Mouse (Mus musculus) cerebellum, adult 9-11 months (tissue): ENCODE results near the gene Olfr763.
"Not testable (repeated sequence)": the region's sequence is repeated elsewhere in the genome, so short reads cannot be mapped to it uniquely, and the experiment has no call there.

Experiments
- DNase-seq: peaks from one replicate; pipeline ENCODE4 v3.0.0; 2022

Gene Olfr763

GRCm38 (mm10) chr10:129010288-129010841 lies at the start of gene Olfr763:
TSS of gene Olfr763 (plus strand) at chr10:129010791.
- DNase-seq = no peak

DNA sequence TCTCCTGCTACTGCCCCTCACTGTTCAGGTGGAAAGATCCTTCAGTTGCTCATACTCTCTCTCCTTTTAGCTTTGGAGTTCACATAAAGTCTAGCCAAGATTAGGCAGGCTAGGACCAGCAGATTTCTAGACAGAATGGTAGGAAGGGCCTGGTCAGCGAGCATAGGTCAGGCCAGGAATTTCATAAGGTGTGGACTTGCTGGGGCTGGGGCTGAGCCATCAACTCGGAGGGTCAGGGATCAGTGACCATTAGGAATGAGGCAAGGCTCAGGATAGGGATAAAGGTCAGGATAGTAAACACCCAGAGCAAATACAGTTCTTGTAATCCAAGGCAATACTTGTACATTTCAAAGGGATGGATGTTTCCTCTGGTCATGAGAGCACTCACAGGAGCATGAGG lies 45.6 kb upstream of the Olfr763 start:
- DNase-seq = no peak

DNA sequence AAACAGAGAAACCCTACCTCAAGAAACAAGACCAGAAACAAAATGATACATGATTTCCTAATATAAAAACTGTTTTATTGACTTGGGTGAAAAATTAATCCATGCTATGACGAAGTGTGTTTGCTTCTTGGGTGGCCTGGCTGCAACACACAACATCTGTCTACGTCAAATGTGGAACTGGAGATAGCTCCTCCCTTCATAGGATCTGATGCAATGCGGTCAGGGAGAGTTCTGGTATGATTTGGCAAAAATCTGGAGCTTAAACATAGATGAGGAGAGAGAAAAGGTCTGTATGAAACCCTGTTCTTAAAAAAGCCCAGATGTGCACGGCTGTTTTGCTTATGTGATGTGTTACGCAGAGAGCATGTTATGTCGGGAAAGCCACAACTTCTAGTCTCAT lies 44.7 kb upstream of the Olfr763 start:
- DNase-seq = no peak

GRCm38 (mm10) chr10:128968341-128968749 lies 42.2 kb upstream of the Olfr763 start:
- no peak for DNase-seq

DNA sequence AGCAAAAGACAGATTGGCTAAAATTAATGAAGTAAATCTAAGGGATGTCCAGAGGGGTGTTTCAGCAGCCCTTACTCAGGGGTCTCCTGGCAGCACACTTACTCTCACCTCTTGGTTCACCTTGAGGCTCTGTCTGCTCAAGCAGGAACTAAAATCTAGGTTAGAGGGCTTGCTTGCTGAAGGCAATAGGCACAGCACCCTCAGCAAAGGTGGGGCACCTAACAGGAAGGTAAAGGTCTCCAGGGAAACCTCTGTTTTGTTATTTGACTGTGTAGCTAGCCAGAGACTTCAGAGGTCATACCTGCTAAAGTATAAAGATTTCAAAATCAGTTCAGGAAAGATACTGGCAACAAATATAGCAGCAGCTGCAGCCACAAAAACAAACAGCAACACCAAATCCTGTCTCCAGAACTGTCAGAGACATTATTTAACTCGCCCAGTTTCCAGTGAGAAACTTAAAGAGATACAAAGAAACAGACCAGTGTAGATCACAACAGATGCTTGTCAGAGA lies 39.8 kb upstream of the Olfr763 start:
- DNase-seq = no peak

- no peak for DNase-seq
These were observed 37.8 kb upstream of the Olfr763 start for GRCm38 (mm10) chr10:128972841-128973240.

GRCm38 (mm10) chr10:128976395-128976794 lies 34.2 kb upstream of the Olfr763 start:
- no peak for DNase-seq

DNA sequence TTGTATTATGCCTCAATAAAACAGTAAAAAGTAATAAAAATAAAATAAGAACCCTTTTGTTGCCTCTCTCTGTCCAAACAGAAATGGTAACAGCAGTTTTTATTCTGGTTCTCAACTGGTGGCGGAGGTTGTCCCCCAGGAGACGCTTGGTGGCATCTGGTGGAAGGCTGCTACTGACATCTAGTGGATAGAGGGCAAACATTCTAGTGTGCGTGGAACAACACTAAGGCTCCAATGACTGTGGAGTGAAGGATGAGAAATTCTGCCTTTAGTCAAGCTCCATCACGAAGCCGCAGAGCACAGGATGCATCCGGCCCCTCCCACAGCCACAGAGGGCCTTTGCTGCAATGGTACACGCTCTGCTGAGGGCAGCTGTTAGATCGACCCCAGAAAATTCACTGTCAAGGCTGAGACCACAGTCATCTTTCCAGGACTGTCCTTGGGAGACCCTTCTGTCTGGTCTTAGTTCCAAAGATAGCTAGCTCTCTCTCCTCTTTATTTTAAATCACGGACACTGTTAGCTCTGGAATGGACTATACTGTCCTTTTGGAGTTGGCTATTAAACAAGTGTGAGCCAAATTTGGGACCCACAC lies 33.0 kb upstream of the Olfr763 start:
- DNase-seq = peak; percentile 60

DNA sequence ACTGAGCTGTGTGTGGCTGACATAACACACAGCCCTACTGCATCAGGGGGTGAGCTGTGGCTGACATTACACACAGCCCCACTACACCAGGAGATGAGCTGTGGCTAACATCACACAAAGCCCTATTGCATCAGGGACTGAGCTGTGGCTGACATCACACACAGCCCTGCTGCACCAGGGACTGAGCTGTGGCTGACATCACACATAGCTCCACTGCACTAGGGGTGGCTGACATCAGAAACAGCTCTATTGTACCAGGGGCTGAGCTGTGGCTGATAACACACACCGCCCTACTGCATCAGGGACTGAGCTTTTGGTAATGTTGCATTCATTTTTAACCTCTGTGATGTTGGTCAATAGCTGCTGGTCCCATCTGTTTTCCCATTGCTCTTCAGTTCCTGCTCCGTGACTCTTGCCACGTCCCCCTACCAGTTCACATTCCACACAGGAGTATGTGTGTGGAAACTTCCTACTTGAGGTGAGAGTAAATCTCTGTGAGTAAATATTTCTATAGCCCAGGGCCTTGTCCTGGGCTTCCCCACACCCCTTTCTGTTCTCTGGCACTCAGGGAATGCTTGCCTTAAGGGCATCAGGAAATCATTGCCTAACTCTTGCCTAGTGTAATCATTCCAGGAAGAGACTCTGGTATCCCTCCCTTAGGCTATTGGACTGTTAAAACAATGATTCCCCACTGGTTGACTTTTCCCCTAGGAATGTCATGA lies 29.8 kb upstream of the Olfr763 start:
- no peak for DNase-seq

DNA sequence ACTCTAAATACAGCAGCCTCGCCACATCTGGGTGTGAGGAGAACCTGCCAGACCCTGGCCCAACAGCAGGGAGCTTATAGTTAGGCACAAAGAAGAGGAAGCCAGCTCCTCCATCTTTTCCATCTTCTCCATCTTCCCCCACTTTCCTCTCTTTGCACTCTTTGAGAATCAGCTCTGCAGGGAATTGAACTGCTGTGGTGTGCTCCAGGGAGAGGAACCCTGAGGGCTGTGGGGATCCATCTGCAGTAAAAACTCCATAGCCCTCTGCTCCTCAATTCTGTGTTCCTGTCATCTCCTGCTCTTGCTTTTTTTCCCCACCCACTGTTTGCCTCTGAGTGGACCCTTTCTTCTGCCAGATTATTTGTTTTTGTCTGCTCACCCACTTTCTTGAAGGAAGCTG lies 21.5 kb upstream of the Olfr763 start, which contains the start of gene Olfr9:
Olfr9 (plus strand) TSS at position 301 of the 400 bp plus-strand sequence.
- not testable (repeated sequence) for DNase-seq

DNA sequence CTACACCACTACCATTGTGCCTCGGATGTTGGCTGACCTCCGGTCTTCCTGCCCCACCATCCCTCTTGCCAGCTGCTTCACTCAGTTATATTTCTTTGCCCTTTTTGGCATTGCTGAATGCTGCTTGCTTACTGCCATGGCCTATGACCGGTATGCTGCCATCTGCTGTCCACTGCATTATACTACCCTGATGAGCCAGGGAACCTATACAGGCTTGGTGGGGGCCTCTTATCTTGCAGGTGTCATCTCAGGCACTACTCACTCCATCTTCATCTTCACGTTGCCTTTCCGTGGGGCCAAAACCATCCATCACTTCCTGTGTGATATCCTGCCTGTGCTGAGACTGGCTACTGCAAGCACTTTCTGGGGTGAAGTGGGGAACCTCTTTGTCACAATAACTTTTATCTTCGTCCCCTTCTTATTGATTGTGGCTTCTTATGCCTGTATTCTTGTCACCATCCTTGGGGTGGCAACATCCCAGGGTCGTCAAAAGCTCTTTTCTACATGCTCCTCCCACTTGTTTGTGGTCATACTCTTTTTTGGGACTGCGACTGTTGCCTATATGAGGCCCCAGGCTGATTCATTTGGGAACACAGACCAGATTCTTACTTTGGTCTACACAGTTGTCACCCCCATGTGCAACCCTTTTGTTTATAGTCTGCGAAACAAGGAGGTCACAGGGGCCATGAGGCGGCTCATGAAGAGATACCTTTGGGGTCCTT lies 20.3 kb upstream of the Olfr763 start:
- not testable (repeated sequence) for DNase-seq

- DNase-seq = no peak
These were observed 19.6 kb upstream of the Olfr763 start for GRCm38 (mm10) chr10:128990994-128991393.

DNA sequence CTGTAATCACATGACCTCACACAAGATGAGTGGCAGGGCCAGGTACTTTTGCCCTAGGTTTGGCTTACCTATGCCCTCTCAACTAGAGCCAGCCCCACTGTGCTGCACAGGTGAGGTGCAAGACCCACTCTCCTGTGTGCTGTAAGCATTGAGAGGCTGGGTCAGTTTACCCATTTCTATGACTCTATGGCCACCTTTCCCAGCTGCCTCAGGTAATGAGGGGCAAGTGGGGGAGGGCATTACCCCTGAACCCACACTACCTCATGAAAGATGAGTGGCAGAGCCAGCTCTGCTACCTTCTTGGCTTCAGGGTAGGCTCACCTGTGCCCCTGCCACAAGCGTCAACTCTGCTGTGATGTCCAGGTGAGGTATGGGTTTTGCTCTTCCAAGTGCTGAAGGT lies 14.8 kb upstream of the Olfr763 start:
- DNase-seq = no peak

DNA sequence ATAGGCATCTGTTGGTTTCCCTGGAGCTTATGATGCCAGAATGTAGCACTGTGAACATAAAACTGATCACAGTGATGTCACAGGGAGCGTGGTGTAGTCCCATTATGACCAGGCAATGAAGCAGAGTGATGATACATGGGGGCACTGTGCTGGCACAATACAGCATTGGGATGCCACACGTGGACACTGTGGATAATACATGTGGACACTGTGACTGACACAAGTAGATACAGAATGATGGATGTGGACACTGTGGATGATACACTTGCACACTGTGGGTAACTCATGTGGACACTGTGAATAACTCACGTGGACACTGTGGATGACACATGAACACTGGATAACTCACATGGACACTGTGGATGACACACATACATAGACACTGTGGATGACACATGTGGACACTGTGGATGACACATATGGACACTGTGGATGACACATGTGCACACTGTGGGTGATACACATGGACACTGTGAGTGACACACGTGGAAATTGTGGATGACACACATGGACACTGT lies 14.0 kb upstream of the Olfr763 start:
- no peak for DNase-seq

DNA sequence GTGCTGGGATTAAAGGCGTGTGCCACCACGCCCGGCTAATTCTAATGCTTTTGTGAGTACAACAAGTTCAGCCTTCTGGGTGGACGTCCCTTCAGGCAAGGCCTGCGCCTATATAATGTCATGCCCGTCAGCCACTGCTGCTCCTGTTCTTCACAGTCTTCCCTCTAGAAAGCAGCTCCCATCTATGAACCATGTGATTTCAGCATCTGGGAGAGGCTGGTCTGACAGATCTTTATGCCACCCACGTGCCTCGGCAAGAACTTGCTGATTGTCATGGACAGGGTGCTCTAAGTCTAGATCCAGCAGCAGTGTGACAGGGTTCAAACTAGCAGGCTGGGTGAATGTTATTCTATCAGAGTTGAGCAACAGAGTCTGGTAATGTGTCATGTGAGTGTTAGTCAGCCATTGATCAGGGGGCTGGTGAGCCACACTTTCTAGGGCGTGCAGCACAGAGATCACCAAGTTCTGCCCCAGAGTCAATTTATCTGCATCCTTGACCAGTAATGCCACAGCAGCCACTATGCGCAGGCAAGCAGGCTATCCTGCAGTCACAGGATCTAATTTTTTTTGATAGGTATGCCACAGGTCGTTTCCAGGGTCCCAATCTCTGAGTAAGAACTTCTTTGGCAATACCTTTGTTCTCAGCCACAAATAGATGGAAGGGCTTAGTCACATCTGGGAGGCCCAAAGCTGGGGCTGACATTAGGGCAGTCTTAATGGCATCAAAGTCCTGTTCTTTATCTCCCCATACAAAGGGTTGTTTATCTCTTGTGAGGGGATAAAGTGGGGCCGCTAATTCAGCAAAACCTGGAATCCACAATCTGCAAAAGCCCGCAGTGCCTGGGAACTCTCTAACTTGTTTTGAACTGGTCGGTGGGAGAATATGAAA lies 6.3 kb upstream of the Olfr763 start:
- DNase-seq = no peak

DNA sequence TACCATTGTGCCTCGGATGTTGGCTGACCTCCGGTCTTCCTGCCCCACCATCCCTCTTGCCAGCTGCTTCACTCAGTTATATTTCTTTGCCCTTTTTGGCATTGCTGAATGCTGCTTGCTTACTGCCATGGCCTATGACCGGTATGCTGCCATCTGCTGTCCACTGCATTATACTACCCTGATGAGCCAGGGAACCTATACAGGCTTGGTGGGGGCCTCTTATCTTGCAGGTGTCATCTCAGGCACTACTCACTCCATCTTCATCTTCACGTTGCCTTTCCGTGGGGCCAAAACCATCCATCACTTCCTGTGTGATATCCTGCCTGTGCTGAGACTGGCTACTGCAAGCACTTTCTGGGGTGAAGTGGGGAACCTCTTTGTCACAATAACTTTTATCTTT lies 920 bp downstream of the Olfr763 start:
- not testable (repeated sequence) for DNase-seq

- no peak for DNase-seq
These were observed 3.9 kb downstream of the Olfr763 start for GRCm38 (mm10) chr10:129014477-129014876.

DNA sequence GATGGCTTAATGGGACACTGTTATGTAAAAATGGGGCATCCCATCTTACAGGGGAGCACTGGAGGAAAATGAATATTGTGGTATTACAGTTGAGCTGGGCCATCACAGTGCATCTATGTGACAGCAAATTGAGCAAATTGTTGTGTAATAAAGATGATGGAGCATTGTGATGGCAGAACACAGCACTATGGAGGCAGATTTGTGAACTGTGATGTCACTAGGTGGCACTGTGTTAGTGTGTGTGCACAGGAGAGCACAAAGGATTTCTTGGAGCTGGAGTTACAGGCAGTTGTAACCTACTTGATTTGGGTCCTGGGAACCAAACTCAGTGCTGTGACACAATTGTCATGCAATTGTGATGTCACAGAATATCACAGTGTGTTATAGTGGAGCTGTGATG lies 12.7 kb downstream of the Olfr763 start:
- no peak for DNase-seq

DNA sequence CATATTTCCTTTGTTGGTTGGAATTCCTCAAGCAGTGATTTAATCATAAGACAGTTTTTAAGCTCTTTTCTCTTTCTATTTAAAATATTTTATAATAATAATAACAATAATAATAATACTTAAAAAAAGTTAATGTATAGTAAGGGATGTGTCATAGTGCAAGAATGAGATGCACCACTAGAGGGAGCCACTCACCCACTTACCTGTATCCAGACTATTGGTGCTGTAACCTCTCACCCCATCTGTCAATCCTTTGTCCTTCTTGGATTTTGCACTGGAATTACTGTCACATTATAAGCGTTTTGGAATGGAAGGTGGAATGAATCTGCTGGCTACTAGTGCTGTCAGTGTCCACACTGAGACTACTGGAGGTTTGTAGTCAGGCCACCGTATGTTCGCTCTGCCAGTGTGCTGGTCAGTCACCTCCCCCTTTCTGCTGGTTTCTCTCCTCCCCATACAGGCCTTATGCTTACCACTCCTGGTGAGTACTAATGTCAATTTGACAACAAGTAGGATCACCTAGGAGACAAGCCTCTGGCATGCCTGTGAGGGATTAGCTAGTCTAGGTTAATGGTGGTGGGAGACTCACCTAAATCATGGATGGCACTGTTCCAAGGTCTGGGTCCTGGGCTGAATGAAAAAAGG lies 15.5 kb downstream of the Olfr763 start:
- no peak for DNase-seq

- no peak for DNase-seq
These were observed 17.8 kb downstream of the Olfr763 start for GRCm38 (mm10) chr10:129028343-129028742.

GRCm38 (mm10) chr10:129039796-129040195 lies 29.2 kb downstream of the Olfr763 start, which contains the start of gene Olfr764-ps1:
TSS of gene Olfr764-ps1 (minus strand) at chr10:129039896.
- no peak for DNase-seq
